Mouse (Mus musculus) frontal cortex, postnatal 25 days (tissue): ENCODE data around the gene Camkmt.

ENCODE experiments used
- DNase-seq, 2 experiments: peaks; one replicate each; pipeline ENCODE4 v3.0.0; 2022; ENCODE audit warnings: low spot score in 2 of 2

Gene Camkmt

DNA sequence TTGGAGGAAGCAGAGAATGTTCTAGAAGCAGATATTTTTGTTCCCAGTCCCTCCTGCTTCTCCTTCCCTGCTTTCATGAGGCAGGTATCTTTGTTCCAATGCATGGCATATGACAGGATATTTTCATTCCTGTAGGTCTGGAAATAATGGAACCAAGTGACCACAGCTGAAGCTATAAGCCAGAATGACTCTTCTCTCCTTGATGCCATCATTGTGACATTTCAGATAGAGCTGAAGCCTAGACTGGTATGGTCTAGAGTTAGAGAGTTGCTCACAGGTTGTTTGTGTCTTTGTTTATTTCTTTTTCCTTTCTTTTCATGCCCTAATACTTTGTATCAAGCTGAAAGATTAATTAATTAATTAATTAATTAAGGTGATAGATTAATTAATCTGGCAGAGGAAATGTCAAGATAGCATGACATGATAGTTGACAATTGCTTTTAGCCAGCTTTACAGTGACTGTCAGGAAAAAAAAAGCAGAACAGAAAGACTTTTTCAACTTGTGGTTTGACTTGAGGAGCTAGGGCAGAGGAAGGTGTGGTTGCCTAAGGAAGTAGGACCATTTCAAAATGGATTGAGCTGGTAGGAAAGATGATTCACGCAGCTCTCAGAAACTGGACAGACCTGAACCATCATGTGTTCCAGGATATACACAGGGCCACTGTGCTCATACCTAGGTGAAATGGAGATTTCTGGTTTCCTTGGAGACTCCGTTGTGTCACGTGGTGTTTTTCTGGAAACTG is 404.8 kb downstream of the Camkmt start:
- DNase-seq = no peak

DNA sequence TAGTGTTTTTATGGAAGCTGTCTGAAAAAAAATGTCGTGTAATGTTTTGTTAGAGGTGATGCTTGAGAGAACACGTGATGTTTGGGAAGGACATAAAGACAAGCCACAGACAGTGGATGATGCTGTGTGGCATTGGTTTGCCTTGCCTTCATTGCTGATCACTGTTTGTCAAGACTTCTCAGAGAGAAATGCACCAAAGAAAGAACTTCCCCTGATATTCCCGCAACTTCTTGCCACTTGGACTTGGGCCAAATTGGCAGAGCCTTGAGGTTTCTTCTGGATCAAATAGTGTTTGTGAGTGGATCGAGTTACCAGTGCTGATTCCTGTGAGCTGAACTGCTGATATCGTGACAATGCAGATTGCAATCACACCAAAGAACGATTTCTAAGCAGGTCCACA is 405.5 kb downstream of the Camkmt start:
- DNase-seq = no peak

DNA sequence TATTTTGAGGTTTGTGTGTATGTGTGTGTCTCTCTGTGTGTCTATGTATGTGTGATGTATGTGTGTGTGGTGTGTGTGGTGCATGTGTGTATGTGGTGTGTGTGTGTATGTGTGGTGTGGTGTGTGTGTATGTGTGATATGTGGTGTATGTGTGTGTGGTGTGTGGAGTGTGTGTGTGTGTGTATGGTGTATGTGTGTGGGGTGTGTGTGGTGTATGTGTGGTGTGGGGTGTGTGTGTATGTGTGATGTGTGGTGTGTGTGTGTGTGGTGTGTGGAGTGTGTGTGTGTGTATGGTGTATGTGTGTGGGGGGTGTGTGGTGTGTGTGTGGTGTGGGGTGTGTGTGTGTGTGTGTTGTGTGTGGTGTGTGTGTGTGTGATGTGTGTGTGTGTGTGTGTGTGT is 414.5 kb downstream of the Camkmt start:
- DNase-seq = no peak

DNA sequence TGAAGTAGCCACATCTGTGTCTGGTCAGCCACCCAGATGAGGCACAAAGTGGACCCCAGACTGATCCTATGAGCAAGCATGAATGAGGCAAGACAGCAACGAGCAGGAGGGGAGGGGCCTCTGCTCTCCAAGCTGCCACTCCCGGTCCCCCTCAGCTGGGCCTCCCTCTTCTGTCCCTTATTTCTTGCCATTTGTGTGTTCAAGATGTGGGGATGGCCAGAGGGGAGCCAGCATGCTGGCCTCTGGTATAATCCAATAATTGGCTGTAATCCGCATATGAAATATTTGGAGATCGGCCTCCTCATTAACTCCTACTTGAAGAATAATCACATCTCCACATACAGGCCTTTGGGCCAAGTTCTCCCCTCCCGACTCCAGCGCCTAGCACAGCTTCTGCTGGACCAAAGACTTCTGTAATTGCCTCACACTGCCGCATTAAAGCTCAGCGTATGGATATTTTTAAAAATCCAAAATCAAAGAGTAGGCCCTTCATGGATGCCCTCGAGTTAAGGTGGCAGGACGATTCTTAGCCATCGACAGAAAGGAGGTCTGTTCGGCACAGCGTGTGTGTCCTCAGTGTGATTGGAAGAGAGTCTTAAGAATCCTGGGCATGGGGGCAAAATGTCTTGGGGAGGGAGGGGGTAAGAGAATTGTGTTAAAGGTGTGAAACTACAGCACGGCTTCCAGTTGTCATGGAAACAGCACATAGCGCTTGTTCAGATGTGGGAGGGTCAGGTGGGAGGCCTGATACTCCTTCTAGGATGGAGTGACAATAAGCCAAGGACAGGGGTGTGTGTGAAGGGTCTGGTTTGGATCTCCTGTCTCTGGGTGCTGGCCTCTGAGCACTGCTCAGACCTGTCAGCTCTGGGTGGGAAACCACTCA is 416.1 kb downstream of the Camkmt start:
- DNase-seq = no peak

DNA sequence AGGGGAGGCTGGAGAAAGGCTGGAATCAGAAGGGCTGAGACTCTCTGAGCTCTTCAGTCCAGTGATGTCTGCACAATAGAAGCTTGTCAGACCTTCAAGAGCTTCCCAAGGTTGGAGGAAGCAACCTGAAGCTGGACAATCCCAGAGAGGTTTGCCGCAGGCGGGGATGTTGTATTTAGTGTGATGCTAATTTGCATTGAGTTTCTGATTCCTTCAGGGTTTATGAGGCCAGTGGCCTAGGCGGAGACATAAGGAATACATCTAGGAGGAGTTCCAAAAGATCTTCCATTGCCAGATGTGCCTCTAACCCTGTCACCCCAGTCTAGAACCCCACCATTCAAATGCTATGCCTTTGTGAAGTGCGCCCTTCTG is 416.7 kb downstream of the Camkmt start:
- no peak for DNase-seq
